Mouse (Mus musculus): Measurements from ENCODE around the gene Olfr1461. TPM values are rescaled to one million over a fixed set of nuclear protein-coding genes. Genes with fewer than 3 reads are reported as not detected.

Olfr1461 gene
- not detected in 2 replicates for polyA plus RNA-seq (2012; ENCODE audit: insufficient read depth, insufficient read length, missing spikeins)

- H3K4me3 ChIP-seq (ENCODE audit: insufficient read depth, low read depth, low read length), result no peak within 1 kb of the TSS
- H3K4me1 ChIP-seq (ENCODE audit: control insufficient read depth, insufficient read depth, insufficient read length, low read length), result no peaks in the 10 kb centered on the region
Measured at GRCm38 (mm10) chr19:13162700-13163099, at the start of gene Olfr1461. Gene Olfr1461, plus strand, starts transcription at chr19:13163000.

GRCm38 (mm10) chr19:13149449-13149848 is 13.4 kb upstream of the Olfr1461 start, which contains the start of gene Olfr1459:
Gene Olfr1459, minus strand, starts transcription at chr19:13149549.
- Histone ChIP-seq H3K4me3 (ENCODE audit: insufficient read depth, low read depth, low read length) (no peak within 1 kb of the TSS), H3K4me1 (ENCODE audit: control insufficient read depth, insufficient read depth, insufficient read length, low read length) (no peaks in the 10 kb centered on the region), H3K27ac (replicated peaks; ENCODE audit: low read depth, low read length) (no peak within 1 kb of the TSS)

More at GRCm38 (mm10) chr19:13162700-13163099, at the start of gene Olfr1461:
- H3K27ac ChIP-seq (replicated peaks; ENCODE audit: low read depth, low read length), result no peak within 1 kb of the TSS

DNA sequence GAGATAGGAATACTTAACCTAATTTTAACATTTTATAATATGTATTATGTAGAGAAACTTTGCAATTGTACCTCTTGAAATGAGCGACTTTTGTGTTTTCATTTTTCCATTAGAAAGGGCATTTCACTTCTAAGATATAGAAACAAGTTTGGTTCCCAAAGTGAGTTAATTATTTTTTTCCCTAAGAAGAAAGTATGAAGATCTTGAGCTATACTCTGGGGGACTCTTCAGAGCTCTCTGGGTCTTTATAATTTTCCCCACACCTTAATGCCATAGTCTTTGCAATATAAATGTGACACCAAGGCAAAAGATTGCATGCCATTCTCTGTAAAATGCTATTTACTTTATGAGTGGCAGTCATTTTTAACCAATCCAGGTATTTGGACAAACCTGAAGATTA is 22.6 kb downstream of the Olfr1461 start, which contains the start of gene Olfr1462:
TSS of gene Olfr1462 (plus strand) at position 301 of the 400 bp plus-strand sequence.
- H3K4me1 ChIP-seq (ENCODE audit: control insufficient read depth, insufficient read depth, insufficient read length, low read length), result no peaks in the 10 kb centered on the region
- H3K4me3 ChIP-seq (ENCODE audit: insufficient read depth, low read depth, low read length), result no peak within 1 kb of the TSS
- H3K27ac ChIP-seq (replicated peaks; ENCODE audit: low read depth, low read length), result no peak within 1 kb of the TSS

Other genes with a start within 250 kb of the Olfr1461 start
- gene Olfr1448, start 238.6 kb upstream of the Olfr1461 start, polyA plus RNA-seq (2012; ENCODE audit: insufficient read depth, insufficient read length, missing spikeins), result not detected in 2 replicates
- not detected in 2 replicates for gene Olfr1449, start 232.2 kb upstream of the Olfr1461 start, polyA plus RNA-seq (2012; ENCODE audit: insufficient read depth, insufficient read length, missing spikeins)
- gene Olfr1450, start 212.7 kb upstream of the Olfr1461 start, polyA plus RNA-seq (2012; ENCODE audit: insufficient read depth, insufficient read length, missing spikeins), result not detected in 2 replicates
- not detected in 2 replicates for gene Olfr1451, start 168.0 kb upstream of the Olfr1461 start, polyA plus RNA-seq (2012; ENCODE audit: insufficient read depth, insufficient read length, missing spikeins)
- gene Olfr1453, start 134.7 kb upstream of the Olfr1461 start, polyA plus RNA-seq (2012; ENCODE audit: insufficient read depth, insufficient read length, missing spikeins), result not detected in 2 replicates
- gene Olfr1454, start 102.4 kb upstream of the Olfr1461 start, polyA plus RNA-seq (2012; ENCODE audit: insufficient read depth, insufficient read length, missing spikeins), result not detected in 2 replicates
- gene Olfr1457, start 65.1 kb upstream of the Olfr1461 start, polyA plus RNA-seq (2012; ENCODE audit: insufficient read depth, insufficient read length, missing spikeins), result not detected in 2 replicates
- not detected in 2 replicates for gene Olfr1458, start 56.2 kb upstream of the Olfr1461 start, polyA plus RNA-seq (2012; ENCODE audit: insufficient read depth, insufficient read length, missing spikeins)
- not detected in 2 replicates for gene Olfr1459, start 13.5 kb upstream of the Olfr1461 start, polyA plus RNA-seq (2012; ENCODE audit: insufficient read depth, insufficient read length, missing spikeins)
- not detected in 2 replicates for gene Olfr1462, start 22.7 kb downstream of the Olfr1461 start, polyA plus RNA-seq (2012; ENCODE audit: insufficient read depth, insufficient read length, missing spikeins)
- not detected in 2 replicates for gene Olfr1463, start 68.3 kb downstream of the Olfr1461 start, polyA plus RNA-seq (2012; ENCODE audit: insufficient read depth, insufficient read length, missing spikeins)
- not detected in 2 replicates for gene Olfr1465, start 152.5 kb downstream of the Olfr1461 start, polyA plus RNA-seq (2012; ENCODE audit: insufficient read depth, insufficient read length, missing spikeins)
- not detected in 2 replicates for gene Olfr1466, start 175.9 kb downstream of the Olfr1461 start, polyA plus RNA-seq (2012; ENCODE audit: insufficient read depth, insufficient read length, missing spikeins)
- gene Olfr1467, start 199.2 kb downstream of the Olfr1461 start, polyA plus RNA-seq (2012; ENCODE audit: insufficient read depth, insufficient read length, missing spikeins), result not detected in 2 replicates
- not detected in 2 replicates for gene Olfr1469, start 244.8 kb downstream of the Olfr1461 start, polyA plus RNA-seq (2012; ENCODE audit: insufficient read depth, insufficient read length, missing spikeins)